Mouse (Mus musculus) small intestine, adult 2 months (tissue): ENCODE data around the gene Pabpn1l.

Experiments
- CTCF ChIP-seq: fragments of 200-500 bp; IDR thresholded peaks from 2 replicates; pipeline ENCODE4 v1.5.1; 2012; ENCODE audit warnings: low read depth, mild to moderate bottlenecking, control low read depth, inconsistent platforms, low read length, moderate library complexity, mixed read lengths; ENCODE audit not compliant: insufficient replicate concordance, insufficient read length; ENCODE audit errors: extremely low read depth
- POLR2A ChIP-seq: fragments of 200-500 bp; IDR thresholded peaks from 2 replicates; pipeline ENCODE4 v1.6.1; 2012; ENCODE audit warnings: low read depth, mild to moderate bottlenecking, control low read depth, inconsistent platforms, low read length, moderate library complexity

DNA sequence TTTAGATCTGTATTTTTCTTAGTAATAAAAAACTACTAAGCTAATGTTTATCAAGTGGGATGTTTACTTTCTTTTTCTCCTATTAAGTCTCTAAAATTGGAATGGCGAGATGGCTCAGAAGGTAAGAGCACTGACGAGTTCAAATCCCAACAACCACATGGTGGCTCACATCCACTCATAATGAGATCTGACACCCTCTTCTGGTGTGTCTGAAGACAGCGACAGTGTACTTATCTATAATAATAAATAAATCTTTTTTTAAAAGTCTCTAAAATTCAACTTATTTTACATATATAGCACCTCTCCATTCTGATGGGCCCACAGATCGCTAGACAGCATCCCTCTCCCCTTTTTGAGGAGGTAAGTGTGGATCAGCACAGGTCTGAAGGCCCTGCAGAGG, 12.3 kb downstream of the Pabpn1l start:
- TF ChIP-seq CTCF (no peak), POLR2A (no peak)
